Mouse (Mus musculus) kidney, embryonic 15.5 days (tissue): ENCODE measurements around the gene Uba6. TPM values are rescaled to one million over a fixed set of nuclear protein-coding genes. Genes with fewer than 3 reads are reported as not detected.

Experiments
- ATAC-seq: fragments of 200-750 bp; cut with Nextera tagmentation; replicated peaks from 2 replicates; pipeline ENCODE4 v1.8.0; 2017; ENCODE audit warnings: moderate TSS enrichment; ENCODE audit not compliant: low FRiP score
- H3K27ac ChIP-seq: fragments of 300-500 bp; sonication (generic); 2 replicates; pipeline ENCODE4 v1.5.1; 2015; ENCODE audit warnings: mild to moderate bottlenecking, inconsistent platforms
- H3K27me3 ChIP-seq: fragments of 300-500 bp; sonication (generic); 2 replicates; pipeline ENCODE4 v1.6.1; 2015; ENCODE audit warnings: inconsistent platforms
- H3K36me3 ChIP-seq: fragments of 300-500 bp; sonication (generic); 2 replicates; pipeline ENCODE4 v1.6.1; 2015; ENCODE audit warnings: inconsistent platforms
- H3K4me1 ChIP-seq: fragments of 300-500 bp; sonication (generic); 2 replicates; pipeline ENCODE4 v1.6.1; 2015; ENCODE audit warnings: inconsistent platforms
- H3K4me2 ChIP-seq: fragments of 300-500 bp; sonication (generic); 2 replicates; pipeline ENCODE4 v1.6.1; 2015; ENCODE audit warnings: moderate library complexity, mild to moderate bottlenecking, inconsistent platforms
- H3K4me3 ChIP-seq: fragments of 300-500 bp; sonication (generic); replicated peaks from 2 replicates; pipeline ENCODE4 v1.5.1; 2015; ENCODE audit warnings: mild to moderate bottlenecking, inconsistent platforms
- H3K9ac ChIP-seq: fragments of 300-500 bp; sonication (generic); 2 replicates; pipeline ENCODE4 v1.6.1; 2015; ENCODE audit warnings: mild to moderate bottlenecking, inconsistent platforms
- H3K9me3 ChIP-seq: fragments of 300-500 bp; sonication (generic); replicated peaks from 2 replicates; pipeline ENCODE4 v1.6.1; 2016; ENCODE audit warnings: inconsistent platforms
- WGBS: fragments of 180-500 bp; shearing (Covaris S2); methylation state at CpG from one replicate; pipeline ENCODE4 v1.1.7; 2015; ENCODE audit warnings: mixed read lengths; 5-methylcytosine and 5-hydroxymethylcytosine counted together
- polyA plus RNA-seq: library from polyadenylated mRNA; unstranded; fragments of >200 nt; fragmentation: Nextera tagmentation; extraction: Ambion mirVana; gene quantifications from 2 replicates; pipeline ENCODE4 v1.2.1, GENCODE M21; 2015

The Uba6 gene
- polyA plus RNA-seq, 1 experiment from 2014 or later: 14.0 TPM

- H3K4me2 ChIP-seq: no peak overlapping the region
- WGBS: 73% methylated on average over 6 of the region's 6 CpGs
- no peak for ATAC-seq
Measured at GRCm38 (mm10) chr5:86069121-86069520, 103.5 kb downstream of the Uba6 start.

GRCm38 (mm10) chr5:86068451-86068850, 104.2 kb downstream of the Uba6 start:
- no peak for ATAC-seq
- Histone ChIP-seq H3K9me3 (no peaks in the 10 kb centered on the region), H3K27me3 (no peaks in the 10 kb centered on the region), H3K4me1 (0 out of 2 replicates have a peak, but pooled peaks cover 15% of the 10 kb centered on the region), H3K4me2 (no peak overlapping the region), H3K36me3 (no peaks in the 10 kb centered on the region), H3K9ac (no peak overlapping the region), H3K27ac (no peak overlapping the region), H3K4me3 (no peak overlapping the region)
- 73% methylated on average over 3 of the region's 3 CpGs for whole genome bisulfite sequencing

More at GRCm38 (mm10) chr5:86069121-86069520, 103.5 kb downstream of the Uba6 start:
- Histone ChIP-seq H3K9me3 (no peaks in the 10 kb centered on the region), H3K27me3 (no peaks in the 10 kb centered on the region), H3K36me3 (no peaks in the 10 kb centered on the region), H3K9ac (no peak overlapping the region), H3K27ac (no peak overlapping the region), H3K4me3 (no peak overlapping the region), H3K4me1 (0 out of 2 replicates have a peak, but pooled peaks cover 8% of the 10 kb centered on the region)

- Histone ChIP-seq H3K36me3 (no peaks in the 10 kb centered on the region), H3K9me3 (no peaks in the 10 kb centered on the region), H3K27me3 (no peaks in the 10 kb centered on the region), H3K27ac (peak overlapping the region; percentile 89), H3K4me3 (peak overlapping the region; percentile 81), H3K4me1 (0 out of 2 replicates have a peak, but pooled peaks cover 17% of the 10 kb centered on the region), H3K9ac (peak overlapping the region; percentile 44), H3K4me2 (peak overlapping the region; percentile 83)
- WGBS: under 1% methylated on average over 17 of the region's 17 CpGs
- peak; percentile 55 for ATAC-seq
Measured at GRCm38 (mm10) chr5:86066551-86066929, 106.1 kb downstream of the Uba6 start.

- Histone ChIP-seq H3K4me2 (peak overlapping the region; percentile 83), H3K27ac (peak overlapping the region; percentile 89), H3K9ac (peak overlapping the region; percentile 44), H3K9me3 (no peaks in the 10 kb centered on the region), H3K4me3 (peak overlapping the region; percentile 81), H3K27me3 (no peaks in the 10 kb centered on the region), H3K36me3 (no peaks in the 10 kb centered on the region), H3K4me1 (0 out of 2 replicates have a peak, but pooled peaks cover 17% of the 10 kb centered on the region)
- ATAC-seq: peak; percentile 67
- 1% methylated on average over 17 of the region's 17 CpGs for WGBS
Measured at GRCm38 (mm10) chr5:86065876-86066550, 106.6 kb downstream of the Uba6 start.

GRCm38 (mm10) chr5:86065101-86065875, 107.3 kb downstream of the Uba6 start, which contains the start of gene Cenpc1:
Gene Cenpc1, minus strand, starts transcription at chr5:86065583.
- Histone ChIP-seq H3K27ac (peak within 1 kb of the TSS; percentile 97), H3K9ac (peak within 1 kb of the TSS; percentile 72), H3K36me3 (no peaks in the 10 kb centered on the region), H3K9me3 (no peaks in the 10 kb centered on the region), H3K4me3 (peak within 1 kb of the TSS; percentile 81), H3K4me2 (peak within 1 kb of the TSS; percentile 83), H3K27me3 (no peaks in the 10 kb centered on the region), H3K4me1 (0 out of 2 replicates have a peak, but pooled peaks cover 17% of the 10 kb centered on the region)
- peak; percentile 95 for ATAC-seq
- under 1% methylated on average over 60 of the region's 60 CpGs for WGBS

GRCm38 (mm10) chr5:86063501-86063900, 109.1 kb downstream of the Uba6 start:
- no peak overlapping the region for H3K27ac ChIP-seq
- no peaks in the 10 kb centered on the region for H3K27me3 ChIP-seq
- 0 out of 2 replicates have a peak, but pooled peaks cover 17% of the 10 kb centered on the region for H3K4me1 ChIP-seq
- H3K9me3 ChIP-seq: no peaks in the 10 kb centered on the region
- peak overlapping the region; percentile 83 for H3K4me2 ChIP-seq
- peak overlapping the region; percentile 81; the same call in 1 of the 2 replicates for H3K4me3 ChIP-seq
- H3K36me3 ChIP-seq: peaks cover 4% of the 10 kb centered on the region; the same call in 1 of the 2 replicates
- WGBS: 100% methylated on average over 1 of the region's 1 CpGs
- no peak for ATAC-seq
- no peak overlapping the region for H3K9ac ChIP-seq

Other genes with a start within 250 kb of the Uba6 start
- gene Cenpc1, start 107.2 kb downstream of the Uba6 start, polyA plus RNA-seq: 34.6 and 35.4 TPM in 2 replicates
- 0.58 and 0.66 TPM in 2 replicates for gene Stap1, start 101.1 kb downstream of the Uba6 start, polyA plus RNA-seq
- not detected in 2 replicates for gene Gnrhr, start 25.1 kb upstream of the Uba6 start, polyA plus RNA-seq
- not detected in 2 replicates for gene Tmprss11c, start 116.5 kb upstream of the Uba6 start, polyA plus RNA-seq
- not detected in 2 replicates for gene Tmprss11d, start 200.6 kb upstream of the Uba6 start, polyA plus RNA-seq